Mouse (Mus musculus): ENCODE results near the gene Map4k3. TPM values are rescaled to one million over a fixed set of nuclear protein-coding genes. Genes with fewer than 3 reads are reported as not detected.

Gene Map4k3
- total and polyA plus RNA-seq, 3 experiments: 3.2 to 4.1 TPM; not detected in 1

DNA sequence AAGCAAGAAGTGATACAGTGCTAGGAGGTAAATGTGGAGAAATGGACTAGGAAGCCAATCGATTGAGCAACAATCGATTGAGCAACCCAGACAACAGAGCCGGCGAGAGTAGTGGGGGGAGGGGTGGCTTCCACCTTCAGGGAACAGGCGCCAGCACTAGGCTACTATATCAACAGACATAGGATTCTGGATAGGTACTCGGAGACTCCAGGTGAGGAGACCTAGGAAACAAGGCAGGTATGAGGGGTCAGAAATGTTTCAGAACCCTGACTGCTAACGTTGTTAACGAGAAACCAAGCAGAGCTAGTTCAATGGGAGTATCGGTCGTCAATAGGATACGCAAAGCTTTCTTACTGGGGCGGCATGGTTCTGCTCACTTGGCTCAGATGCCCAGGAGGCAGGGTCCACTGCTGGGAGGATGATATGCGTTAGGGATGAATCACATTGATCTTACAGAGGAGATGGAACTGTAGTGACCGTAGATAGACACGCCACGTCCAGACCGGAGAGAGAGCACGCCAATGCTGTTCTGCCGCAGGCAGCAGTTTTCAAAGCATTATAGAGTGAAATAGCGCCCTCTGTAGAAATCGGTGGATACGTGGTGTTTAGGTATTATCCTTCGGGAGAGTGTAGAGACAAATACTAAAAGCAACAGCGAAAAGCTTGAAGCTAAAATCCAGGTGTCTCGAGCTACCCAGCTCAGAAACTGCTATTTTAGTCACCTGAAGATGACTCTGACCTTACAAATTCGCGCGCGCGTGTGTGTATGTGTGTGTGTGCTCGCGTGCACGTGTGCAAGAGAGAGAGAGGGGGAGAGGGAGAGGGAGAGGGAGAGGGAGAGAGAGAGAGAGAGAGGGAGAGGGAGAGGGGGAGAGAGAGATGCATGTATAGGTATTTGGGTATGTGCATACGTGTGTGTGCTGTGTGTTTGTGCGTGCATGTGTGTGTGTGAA lies 174.7 kb downstream of the Map4k3 start:
- peaks cover 0 to 3% of the 10 kb centered on the region in 2 experiments; a peak in 1 of 4 replicates for H3K36me3 ChIP-seq (ENCODE audit: control insufficient read depth in 1 of 2, insufficient read depth in 2 of 2, low read length in 2 of 2)
- no peaks in the 10 kb centered on the region for H3K27me3 ChIP-seq (ENCODE audit: control insufficient read depth in 1 of 2, insufficient read depth in 2 of 2, low read length in 2 of 2)
- H3K27ac ChIP-seq (ENCODE audit: control insufficient read depth, low read depth, low read length): peak overlapping the region; percentile 37
- H3K79me2 ChIP-seq (ENCODE audit: control insufficient read depth, insufficient read depth, low read length, poor library complexity): no peaks in the 10 kb centered on the region; the same call in 1 of the 2 replicates
- H3K4me1 ChIP-seq (ENCODE audit: control insufficient read depth in 1 of 2, insufficient read depth in 2 of 2, low read length in 2 of 2): peaks cover 2% of the 10 kb centered on the region in 2 experiments; a peak in 2 of 4 replicates
- peak; percentile 91 for DNase-seq (ENCODE audit: low read depth, low spot score)
- peak overlapping the region; percentile 82 to 93 for H3K4me3 ChIP-seq (ENCODE audit: control insufficient read depth in 1 of 2, insufficient read depth in 1 of 2, low read depth in 2 of 2, low read length in 2 of 2)
- H3K9ac ChIP-seq (ENCODE audit: control insufficient read depth, low read depth, low read length, poor library complexity, severe bottlenecking): peak overlapping the region; percentile 74
- no peaks in the 10 kb centered on the region for H3K9me3 ChIP-seq (replicated peaks; ENCODE audit: insufficient read depth, low read length)
- TF ChIP-seq NELFE (IDR thresholded peaks at IDR 0.05; ENCODE audit: low read depth, low read length) (no peak), CHD1 (IDR thresholded peaks at IDR 0.05; ENCODE audit: low read depth, low read length) (peak; percentile 58; the same call in 1 of the 2 replicates), SIN3A (IDR thresholded peaks at IDR 0.05; ENCODE audit: low read length) (peak; percentile 62), RCOR1 (IDR thresholded peaks at IDR 0.05; ENCODE audit: low read depth, low read length) (no peak), CHD2 (IDR thresholded peaks at IDR 0.05; ENCODE audit: low read length) (peak; percentile 63), HCFC1 (IDR thresholded peaks at IDR 0.05; ENCODE audit: low read depth, low read length) (0 out of 2 replicates have a peak, but pooled peaks have one; percentile 61), ZNF384 (IDR thresholded peaks at IDR 0.05; ENCODE audit: low read depth, low read length) (no peak), JUND (IDR thresholded peaks at IDR 0.05; ENCODE audit: low read depth, low read length) (no peak), SMC3 (IDR thresholded peaks at IDR 0.05; ENCODE audit: low read depth, low read length) (peak; percentile 92), NRF1 (IDR thresholded peaks at IDR 0.05; ENCODE audit: insufficient read depth, low read depth, low read length, poor library complexity, severe bottlenecking) (no peak), CTCF (IDR thresholded peaks at IDR 0.05 in 2 of 3, conservative IDR thresholded peaks at IDR 0.05 in 1 of 3; ENCODE audit: control insufficient read depth in 1 of 3, insufficient read depth in 1 of 3, low read depth in 2 of 3, low read length in 3 of 3, poor library complexity in 1 of 3, severe bottlenecking in 1 of 3) (peak; percentile 40 to 91 (median 77)), USF2 (IDR thresholded peaks at IDR 0.05; ENCODE audit: borderline replicate concordance in 1 of 2, insufficient read depth in 1 of 2, low read depth in 1 of 2, low read length in 2 of 2) (no peak), POLR2AphosphoS5 (IDR thresholded peaks at IDR 0.05; ENCODE audit: borderline replicate concordance, low read depth, low read length) (no peak), USF1 (IDR thresholded peaks at IDR 0.05; ENCODE audit: low read depth, low read length) (0 out of 2 replicates have a peak, but pooled peaks have one; percentile 7), POLR2AphosphoS2 (IDR thresholded peaks at IDR 0.05; ENCODE audit: low read length) (no peak), ZMIZ1 (IDR thresholded peaks at IDR 0.05; ENCODE audit: low read depth, low read length) (no peak), MAFK (IDR thresholded peaks at IDR 0.05; ENCODE audit: borderline replicate concordance, low read depth, low read length) (no peak), BHLHE40 (IDR thresholded peaks at IDR 0.05; ENCODE audit: borderline replicate concordance, low read depth, low read length) (no peak; the same call in 1 of the 2 replicates), MYC (IDR thresholded peaks at IDR 0.05; ENCODE audit: low read depth, low read length) (peak; percentile 84), RAD21 (IDR thresholded peaks at IDR 0.05; ENCODE audit: low read depth, low read length) (peak; percentile 87), UBTF (IDR thresholded peaks at IDR 0.05; ENCODE audit: borderline replicate concordance, insufficient read depth, low read depth, low read length) (no peak), GATA1 (IDR thresholded peaks at IDR 0.05; ENCODE audit: low read depth, low read length) (no peak), POLR2A (IDR thresholded peaks at IDR 0.05; ENCODE audit: control insufficient read depth in 1 of 2, insufficient read depth in 1 of 2, low read depth in 1 of 2, low read length in 2 of 2, poor library complexity in 1 of 2) (peak; percentile 24 to 59; a peak in 2 of 4 replicates), MYB (IDR thresholded peaks at IDR 0.05; ENCODE audit: low read depth, low read length) (no peak), ETS1 (IDR thresholded peaks at IDR 0.05; ENCODE audit: low read depth, low read length) (no peak), GABPA (IDR thresholded peaks at IDR 0.05; ENCODE audit: low read depth, low read length) (no peak), TCF12 (IDR thresholded peaks at IDR 0.05; ENCODE audit: low read depth, low read length) (no peak), MAX (IDR thresholded peaks at IDR 0.05; ENCODE audit: low read length) (no peak; the same call in 1 of the 2 replicates), ZKSCAN1 (IDR thresholded peaks at IDR 0.05; ENCODE audit: low read depth, low read length) (no peak), MXI1 (IDR thresholded peaks at IDR 0.05; ENCODE audit: low read depth, low read length) (peak; percentile 87), MEF2A (IDR thresholded peaks at IDR 0.05; ENCODE audit: extremely low read depth, insufficient replicate concordance, low read depth, low read length, poor library complexity, severe bottlenecking) (no peak), KAT2A (conservative IDR thresholded peaks at IDR 0.05; ENCODE audit: low read depth, low read length) (no peak), TAL1 (IDR thresholded peaks at IDR 0.05; ENCODE audit: low read length) (no peak), TBP (IDR thresholded peaks at IDR 0.05; ENCODE audit: low read depth, low read length) (no peak), EP300 (IDR thresholded peaks at IDR 0.05; ENCODE audit: low read depth in 1 of 2, low read length in 2 of 2) (no peak; a peak in 1 of 4 replicates)
